Mouse (Mus musculus) C2C12 (cell line): ENCODE measurements around the gene Ptpn3. TPM values are rescaled to one million over a fixed set of nuclear protein-coding genes. Genes with fewer than 3 reads are reported as not detected.

ENCODE experiments used
- H3K27me3 ChIP-seq: one replicate; pipeline ENCODE4 v1.6.1; 2011; ENCODE audit not compliant: control insufficient read depth, insufficient read depth, insufficient read length
- H3K36me3 ChIP-seq: one replicate; pipeline ENCODE4 v1.6.1; 2011; ENCODE audit not compliant: control insufficient read depth, insufficient read depth
- H3K4me3 ChIP-seq: one replicate; pipeline ENCODE4 v1.5.1; 2011; ENCODE audit warnings: mild to moderate bottlenecking, control low read depth; ENCODE audit not compliant: poor library complexity, insufficient read depth, severe bottlenecking
- H3K79me2 ChIP-seq: one replicate; pipeline ENCODE4 v1.6.1; 2011; ENCODE audit not compliant: control insufficient read depth, insufficient read depth
- H3K79me3 ChIP-seq: one replicate; pipeline ENCODE4 v1.6.1; 2011; ENCODE audit warnings: low read depth, control low read depth
- H3ac ChIP-seq: one replicate; pipeline ENCODE3; 2011; ENCODE audit warnings: low read depth; ENCODE audit not compliant: control insufficient read depth, insufficient read length
- CEBPB ChIP-seq: IDR thresholded peaks from one replicate; pipeline ENCODE4 v1.6.1; 2011; ENCODE audit warnings: low read depth, mild to moderate bottlenecking, control low read depth, moderate library complexity
- CTCF ChIP-seq: IDR thresholded peaks from one replicate; pipeline ENCODE4 v1.5.1; 2011; ENCODE audit not compliant: control insufficient read depth, insufficient read depth, insufficient read length
- FOSL1 ChIP-seq: IDR thresholded peaks from one replicate; pipeline ENCODE4 v1.8.0; 2011; ENCODE audit warnings: mild to moderate bottlenecking, low read length; ENCODE audit not compliant: poor library complexity, insufficient read depth, severe bottlenecking
- MAX ChIP-seq: IDR thresholded peaks from one replicate; pipeline ENCODE4 v1.6.1; 2011; ENCODE audit warnings: mild to moderate bottlenecking, control low read depth
- MYOD1 ChIP-seq: IDR thresholded peaks from one replicate; pipeline ENCODE4 v1.6.1; 2011; ENCODE audit warnings: low read depth; ENCODE audit not compliant: control insufficient read depth, insufficient read length
- MYOG ChIP-seq: IDR thresholded peaks from one replicate; pipeline ENCODE4 v1.6.1; 2011; ENCODE audit not compliant: control insufficient read depth, insufficient read length; ENCODE audit errors: extremely low read depth
- USF1 ChIP-seq: IDR thresholded peaks from one replicate; pipeline ENCODE4 v1.6.1; 2011; ENCODE audit warnings: low read depth, mild to moderate bottlenecking, control low read depth, moderate library complexity
- polyA plus RNA-seq: library from polyadenylated mRNA; unstranded; fragments of >200 nt; fragmentation: generic; extraction: Trizol; gene quantifications from one replicate; pipeline ENCODE4 v1.2.1, GENCODE M21; 2012; ENCODE audit warnings: missing spikeins

Ptpn3 gene
- polyA plus RNA-seq, 1 experiment: 3.1 TPM

DNA sequence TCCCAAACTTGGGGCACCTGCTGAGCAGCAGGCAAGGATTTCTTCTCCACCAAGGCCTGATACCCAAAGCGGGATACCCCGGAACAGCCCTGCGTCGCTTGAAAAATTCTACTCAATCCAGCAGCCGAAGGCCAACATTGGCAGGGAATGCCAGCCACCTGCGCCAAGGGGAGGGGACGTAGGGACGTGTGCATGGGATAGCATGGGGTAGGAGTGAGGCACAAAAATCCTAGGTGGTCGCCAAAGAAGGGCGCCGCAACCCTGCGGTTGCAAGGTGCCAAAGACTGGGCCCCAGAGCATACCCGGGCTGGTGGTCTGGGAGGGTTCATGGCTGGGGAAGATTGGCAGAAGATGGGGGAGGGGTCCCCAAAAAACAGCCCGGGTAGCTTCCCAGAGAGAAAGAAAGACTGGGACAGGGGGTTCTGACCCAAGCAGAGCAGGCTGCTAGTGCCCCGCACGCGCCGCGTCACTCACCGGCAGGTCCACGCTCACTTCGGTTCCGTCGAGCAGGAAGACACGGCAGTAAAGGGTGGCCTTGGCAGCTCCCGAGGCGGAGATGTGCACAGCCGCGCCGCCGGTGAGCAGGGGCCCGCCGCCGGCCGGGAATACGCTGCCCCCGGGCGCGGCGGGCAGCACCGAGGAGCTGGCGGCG lies 159.1 kb downstream of the Ptpn3 start:
- peaks cover 8% of the 10 kb centered on the region for H3K27me3 ChIP-seq
- H3K36me3 ChIP-seq: no peaks in the 10 kb centered on the region

DNA sequence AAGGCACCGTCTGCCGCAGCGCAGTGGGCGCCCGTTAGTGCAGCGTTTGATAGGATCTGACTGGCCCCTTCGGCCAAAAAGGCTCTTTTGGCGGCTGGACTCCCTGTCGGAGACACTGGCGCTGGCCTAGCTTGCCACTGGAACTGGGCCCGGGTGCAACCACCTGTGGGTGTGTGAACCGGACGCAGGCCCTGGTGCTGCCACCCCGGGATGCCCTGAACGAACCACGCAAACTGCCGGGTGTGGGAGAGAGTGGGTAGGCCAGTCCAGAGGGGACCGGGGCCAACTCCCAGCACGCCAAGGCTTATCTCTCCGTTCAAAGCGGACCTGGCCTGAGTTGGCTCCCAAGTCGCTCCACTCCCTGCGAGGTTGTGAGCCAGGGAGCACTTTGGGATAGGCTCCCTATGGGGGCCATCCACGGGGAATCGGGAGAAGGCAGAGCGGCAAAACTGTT lies 159.7 kb downstream of the Ptpn3 start:
- no peaks in the 10 kb centered on the region for H3K79me3 ChIP-seq
- H3K27me3 ChIP-seq: peaks cover 8% of the 10 kb centered on the region
- no peaks in the 10 kb centered on the region for H3K36me3 ChIP-seq
- H3ac ChIP-seq: no peak overlapping the region
- H3K4me3 ChIP-seq: no peak overlapping the region
- no peaks in the 10 kb centered on the region for H3K79me2 ChIP-seq
- TF ChIP-seq CEBPB (no peak), CTCF (no peak), FOSL1 (no peak), MAX (no peak), USF1 (no peak), MYOG (no peak), MYOD1 (no peak)

More for the DNA sequence above, 159.1 kb downstream of the Ptpn3 start:
- Histone ChIP-seq H3ac (peak overlapping the region; percentile 9), H3K79me3 (no peaks in the 10 kb centered on the region), H3K79me2 (no peaks in the 10 kb centered on the region), H3K4me3 (peak overlapping the region; percentile 26)
- no peak for TF ChIP-seq MAX
- no peak for TF ChIP-seq CTCF
- TF ChIP-seq MYOG: no peak
- TF ChIP-seq FOSL1: no peak
- no peak for TF ChIP-seq USF1
- no peak for TF ChIP-seq MYOD1
- no peak for TF ChIP-seq CEBPB

DNA sequence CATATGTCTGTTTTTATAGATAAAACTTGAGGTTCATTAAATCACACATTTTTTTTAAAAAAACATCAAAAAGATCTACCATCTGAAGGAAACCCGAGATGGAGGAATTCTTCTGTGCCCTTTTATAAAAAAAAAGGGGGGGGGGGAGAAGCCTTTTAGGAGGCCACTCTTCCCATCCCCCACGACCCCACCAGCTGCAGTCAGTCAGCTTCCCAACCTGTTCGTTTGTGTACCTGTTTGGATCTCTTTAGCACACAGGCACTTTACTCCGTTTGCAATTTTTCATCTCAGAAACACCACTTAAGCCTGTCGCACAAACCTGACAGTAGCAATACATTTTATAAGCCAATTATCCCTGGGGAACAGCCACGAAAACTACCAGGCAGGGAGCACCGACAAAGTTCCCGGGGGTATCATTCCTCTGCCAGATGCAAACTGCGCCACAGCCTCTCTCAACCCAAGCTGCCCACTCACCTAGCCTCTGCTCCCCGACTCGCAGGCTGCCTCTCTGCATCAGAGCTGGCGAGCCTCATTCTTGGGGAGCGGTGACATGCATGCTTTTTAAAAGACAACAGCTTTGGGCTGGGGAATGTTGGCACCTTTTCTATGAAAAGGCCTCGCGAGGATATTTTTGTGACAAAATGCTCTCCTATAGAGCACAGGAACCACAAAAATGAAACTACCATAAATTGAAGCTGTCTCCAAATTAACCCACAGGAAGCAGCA lies 160.5 kb downstream of the Ptpn3 start:
- TF ChIP-seq CTCF (no peak), USF1 (no peak), MAX (no peak)
- no peaks in the 10 kb centered on the region for H3K79me2 ChIP-seq
- H3K4me3 ChIP-seq: no peak overlapping the region
- no peaks in the 10 kb centered on the region for H3K79me3 ChIP-seq
- H3K36me3 ChIP-seq: no peaks in the 10 kb centered on the region
- H3K27me3 ChIP-seq: peaks cover 8% of the 10 kb centered on the region
- no peak overlapping the region for H3ac ChIP-seq

Other genes starting within 250 kb of the Ptpn3 start
- 1.1 TPM for gene Epb41l4b, start 158.4 kb downstream of the Ptpn3 start, polyA plus RNA-seq
- 6.7 TPM for gene Palm2, start 132.4 kb upstream of the Ptpn3 start, polyA plus RNA-seq